Mouse (Mus musculus) heart, embryonic 10.5 days (tissue): ENCODE measurements around the gene Cdc42ep2. TPM values are rescaled to one million over a fixed set of nuclear protein-coding genes. Genes with fewer than 3 reads are reported as not detected.

Experiments
- DNase-seq: peaks from one replicate; pipeline ENCODE4 v3.0.0-alpha.2; 2017; ENCODE audit warnings: low spot score
- H3K27ac ChIP-seq: fragments of 300-500 bp; sonication (generic); 2 replicates; pipeline ENCODE4 v1.5.1; 2016; ENCODE audit warnings: mild to moderate bottlenecking
- H3K27me3 ChIP-seq: fragments of 300-500 bp; sonication (generic); 2 replicates; pipeline ENCODE4 v1.6.1; 2016; ENCODE audit warnings: mild to moderate bottlenecking; ENCODE audit not compliant: poor library complexity, insufficient read depth, severe bottlenecking
- H3K36me3 ChIP-seq: fragments of 300-500 bp; sonication (generic); 2 replicates; pipeline ENCODE4 v1.6.1; 2016; ENCODE audit warnings: mild to moderate bottlenecking, moderate library complexity
- H3K4me1 ChIP-seq: fragments of 300-500 bp; sonication (generic); 2 replicates; pipeline ENCODE4 v1.6.1; 2016; ENCODE audit warnings: mild to moderate bottlenecking
- H3K4me3 ChIP-seq: fragments of 300-500 bp; sonication (generic); 2 replicates; pipeline ENCODE4 v1.5.1; 2016; ENCODE audit warnings: mild to moderate bottlenecking, moderate library complexity
- H3K9me3 ChIP-seq: fragments of 300-500 bp; sonication (generic); 2 replicates; pipeline ENCODE4 v1.6.1; 2016; ENCODE audit warnings: mild to moderate bottlenecking, moderate library complexity
- WGBS: fragments of 180-500 bp; shearing (Covaris S2); methylation state at CpG from one replicate; pipeline ENCODE4 v1.1.7; 2016; 5-methylcytosine and 5-hydroxymethylcytosine counted together
- polyA plus RNA-seq: library from polyadenylated mRNA; unstranded; fragments of >200 nt; fragmentation: Nextera tagmentation; extraction: Ambion mirVana; gene quantifications from 2 replicates; pipeline ENCODE4 v1.2.1, GENCODE M21; 2016

Cdc42ep2 gene
- polyA plus RNA-seq, 1 experiment from 2014 or later = 5.9 TPM

- H3K9me3 ChIP-seq = no peaks in the 10 kb centered on the region
- 76% methylated on average over 22 of the region's 22 CpGs for WGBS
- DNase-seq = no peak
- H3K4me3 ChIP-seq = no peak overlapping the region
- H3K36me3 ChIP-seq = peaks cover 78% of the 10 kb centered on the region
- H3K4me1 ChIP-seq = peaks cover 49% of the 10 kb centered on the region
- H3K27ac ChIP-seq = peak overlapping the region; percentile 87
- no peaks in the 10 kb centered on the region for H3K27me3 ChIP-seq
Observed at GRCm38 (mm10) chr19:5954031-5954710, 29.6 kb upstream of the Cdc42ep2 start.

GRCm38 (mm10) chr19:5953201-5953770 is 28.7 kb upstream of the Cdc42ep2 start:
- WGBS = 74% methylated on average over 19 of the region's 19 CpGs
- Histone ChIP-seq H3K27me3 (no peaks in the 10 kb centered on the region), H3K27ac (peak overlapping the region; percentile 87), H3K9me3 (no peaks in the 10 kb centered on the region), H3K4me3 (0 out of 2 replicates have a peak overlapping the region, but pooled peaks have one; percentile 16), H3K36me3 (peaks cover 77% of the 10 kb centered on the region), H3K4me1 (peaks cover 49% of the 10 kb centered on the region)
- no peak for DNase-seq

- DNase-seq = no peak
- whole genome bisulfite sequencing = 55% methylated on average over 13 of the region's 13 CpGs
- Histone ChIP-seq H3K9me3 (no peaks in the 10 kb centered on the region), H3K27ac (peak overlapping the region; percentile 87), H3K4me1 (peaks cover 49% of the 10 kb centered on the region), H3K4me3 (0 out of 2 replicates have a peak overlapping the region, but pooled peaks have one; percentile 13), H3K27me3 (no peaks in the 10 kb centered on the region), H3K36me3 (peaks cover 79% of the 10 kb centered on the region)
Observed at GRCm38 (mm10) chr19:5952071-5952691, 27.6 kb upstream of the Cdc42ep2 start.

GRCm38 (mm10) chr19:5951631-5952030 is 27.0 kb upstream of the Cdc42ep2 start:
- WGBS = 77% methylated on average over 16 of the region's 16 CpGs
- DNase-seq = no peak
- Histone ChIP-seq H3K9me3 (no peaks in the 10 kb centered on the region), H3K27ac (peak overlapping the region; percentile 87), H3K36me3 (peaks cover 81% of the 10 kb centered on the region), H3K4me1 (peaks cover 50% of the 10 kb centered on the region), H3K4me3 (0 out of 2 replicates have a peak overlapping the region, but pooled peaks have one; percentile 13), H3K27me3 (no peaks in the 10 kb centered on the region)

- no peaks in the 10 kb centered on the region for H3K27me3 ChIP-seq
- H3K9me3 ChIP-seq = no peaks in the 10 kb centered on the region
- DNase-seq = no peak
- peaks cover 55% of the 10 kb centered on the region for H3K4me1 ChIP-seq
- H3K36me3 ChIP-seq = peaks cover 93% of the 10 kb centered on the region
- H3K4me3 ChIP-seq = no peak overlapping the region
- H3K27ac ChIP-seq = no peak overlapping the region
- WGBS = 94% methylated on average over 11 of the region's 11 CpGs
Observed at GRCm38 (mm10) chr19:5950218-5950617, 25.6 kb upstream of the Cdc42ep2 start.

- DNase-seq = no peak
- Histone ChIP-seq H3K4me1 (peaks cover 45% of the 10 kb centered on the region), H3K9me3 (no peaks in the 10 kb centered on the region), H3K27me3 (no peaks in the 10 kb centered on the region), H3K27ac (peak overlapping the region; percentile 86), H3K36me3 (peaks cover 87% of the 10 kb centered on the region), H3K4me3 (no peak overlapping the region)
- WGBS = 69% methylated on average over 8 of the region's 8 CpGs
Observed at GRCm38 (mm10) chr19:5945891-5946290, 21.3 kb upstream of the Cdc42ep2 start.

GRCm38 (mm10) chr19:5945027-5945426 is 20.4 kb upstream of the Cdc42ep2 start:
- Histone ChIP-seq H3K4me3 (peak overlapping the region; percentile 31), H3K27ac (peak overlapping the region; percentile 86), H3K4me1 (peaks cover 49% of the 10 kb centered on the region), H3K27me3 (no peaks in the 10 kb centered on the region), H3K9me3 (no peaks in the 10 kb centered on the region), H3K36me3 (peaks cover 85% of the 10 kb centered on the region)
- WGBS = 47% methylated on average over 7 of the region's 7 CpGs
- peak; percentile 89 for DNase-seq

GRCm38 (mm10) chr19:5944145-5944544 is 19.5 kb upstream of the Cdc42ep2 start:
- H3K4me3 ChIP-seq = no peak overlapping the region
- H3K9me3 ChIP-seq = no peaks in the 10 kb centered on the region
- no peak for DNase-seq
- H3K4me1 ChIP-seq = peaks cover 49% of the 10 kb centered on the region
- H3K27me3 ChIP-seq = no peaks in the 10 kb centered on the region
- H3K36me3 ChIP-seq = peaks cover 84% of the 10 kb centered on the region
- 56% methylated on average over 8 of the region's 8 CpGs for WGBS
- H3K27ac ChIP-seq = peak overlapping the region; percentile 86

GRCm38 (mm10) chr19:5943404-5943803 is 18.8 kb upstream of the Cdc42ep2 start:
- Histone ChIP-seq H3K27ac (peak overlapping the region; percentile 86), H3K9me3 (no peaks in the 10 kb centered on the region), H3K36me3 (peaks cover 77% of the 10 kb centered on the region), H3K4me1 (peaks cover 53% of the 10 kb centered on the region), H3K4me3 (no peak overlapping the region), H3K27me3 (no peaks in the 10 kb centered on the region)
- 90% methylated on average over 15 of the region's 15 CpGs for WGBS
- DNase-seq = no peak

- WGBS = 78% methylated on average over 7 of the region's 7 CpGs
- DNase-seq = no peak
- H3K4me1 ChIP-seq = peaks cover 61% of the 10 kb centered on the region
- no peak overlapping the region for H3K4me3 ChIP-seq
- no peaks in the 10 kb centered on the region for H3K27me3 ChIP-seq
- peak overlapping the region; percentile 86 for H3K27ac ChIP-seq
- H3K36me3 ChIP-seq = peaks cover 70% of the 10 kb centered on the region
- no peaks in the 10 kb centered on the region for H3K9me3 ChIP-seq
Observed at GRCm38 (mm10) chr19:5942581-5942980, 18.0 kb upstream of the Cdc42ep2 start.

- no peaks in the 10 kb centered on the region for H3K27me3 ChIP-seq
- H3K4me3 ChIP-seq = no peak overlapping the region
- H3K27ac ChIP-seq = peak overlapping the region; percentile 64; the same call in 1 of the 2 replicates
- peaks cover 60% of the 10 kb centered on the region for H3K4me1 ChIP-seq
- H3K36me3 ChIP-seq = peaks cover 51% of the 10 kb centered on the region
- DNase-seq = no peak
- no peaks in the 10 kb centered on the region for H3K9me3 ChIP-seq
- 91% methylated on average over 10 of the region's 10 CpGs for WGBS
Observed at GRCm38 (mm10) chr19:5940656-5941055, 16.0 kb upstream of the Cdc42ep2 start.

- H3K4me1 ChIP-seq = peaks cover 60% of the 10 kb centered on the region
- H3K36me3 ChIP-seq = peaks cover 47% of the 10 kb centered on the region
- 78% methylated on average over 4 of the region's 4 CpGs for WGBS
- H3K27me3 ChIP-seq = no peaks in the 10 kb centered on the region
- H3K9me3 ChIP-seq = no peaks in the 10 kb centered on the region
- no peak overlapping the region for H3K27ac ChIP-seq
- DNase-seq = no peak
- H3K4me3 ChIP-seq = no peak overlapping the region
Observed at GRCm38 (mm10) chr19:5940173-5940572, 15.6 kb upstream of the Cdc42ep2 start.

GRCm38 (mm10) chr19:5939715-5940114 is 15.1 kb upstream of the Cdc42ep2 start:
- Histone ChIP-seq H3K4me3 (no peak overlapping the region), H3K36me3 (peaks cover 45% of the 10 kb centered on the region)
- 82% methylated on average over 5 of the region's 5 CpGs for WGBS

More at GRCm38 (mm10) chr19:5939715-5940114, 15.1 kb upstream of the Cdc42ep2 start:
- H3K27ac ChIP-seq = no peak overlapping the region
- H3K4me1 ChIP-seq = peaks cover 60% of the 10 kb centered on the region
- no peaks in the 10 kb centered on the region for H3K9me3 ChIP-seq
- DNase-seq = no peak
- H3K27me3 ChIP-seq = no peaks in the 10 kb centered on the region
